Mouse (Mus musculus): ENCODE measurements around the gene Dab2ip.

Gene Dab2ip

GRCm38 (mm10) chr2:35703241-35703640, 145.2 kb downstream of the Dab2ip start:
- no peak for DNase-seq (ENCODE audit: inconsistent age in 2 of 2, low spot score in 1 of 2)

DNA sequence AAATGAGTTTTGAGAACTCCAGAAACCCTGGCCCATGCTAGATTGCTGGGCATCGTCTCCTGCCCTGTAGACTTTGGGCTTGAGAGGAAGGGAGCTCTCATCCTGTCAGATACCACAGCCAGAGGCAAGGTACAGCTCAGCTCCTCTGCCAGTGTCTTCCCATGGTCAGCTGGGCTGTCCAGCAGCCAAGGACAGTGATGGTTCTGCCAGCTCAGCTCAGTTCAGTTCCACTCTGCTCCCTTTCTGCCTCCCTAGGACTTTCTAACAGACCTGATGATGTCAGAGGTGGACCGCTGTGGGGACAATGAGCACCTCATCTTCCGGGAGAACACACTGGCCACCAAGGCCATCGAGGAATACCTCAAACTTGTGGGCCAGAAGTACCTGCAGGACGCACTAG, 154.5 kb downstream of the Dab2ip start:
- peak; percentile 75 to 79 for DNase-seq (ENCODE audit: inconsistent age in 2 of 2, low spot score in 1 of 2)

GRCm38 (mm10) chr2:35713460-35713859, 155.4 kb downstream of the Dab2ip start:
- no peak for DNase-seq (ENCODE audit: inconsistent age in 2 of 2, low spot score in 1 of 2)

DNA sequence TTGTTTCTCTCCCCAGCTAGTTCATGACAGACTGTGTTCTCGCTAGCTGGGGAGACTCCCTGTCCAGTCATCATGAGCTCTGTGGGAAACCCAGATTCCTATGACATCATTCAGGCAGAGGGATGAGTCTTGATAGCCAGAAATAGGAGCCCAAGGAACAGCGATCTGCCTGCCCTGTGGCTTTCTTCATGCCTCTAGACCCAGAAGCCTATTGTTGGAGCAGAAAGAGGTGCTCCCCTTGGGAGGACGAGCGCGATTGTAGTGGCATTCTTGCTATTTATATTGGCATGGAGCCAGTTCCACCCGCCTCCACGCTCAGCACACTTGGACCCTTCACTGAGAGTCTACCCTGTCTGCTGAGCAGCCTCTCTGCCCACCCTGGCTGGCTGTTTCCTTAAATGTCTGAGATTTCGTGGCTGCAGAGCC, 156.7 kb downstream of the Dab2ip start:
- DNase-seq (ENCODE audit: inconsistent age in 2 of 2, low spot score in 1 of 2), result peak; percentile 64 to 76

DNA sequence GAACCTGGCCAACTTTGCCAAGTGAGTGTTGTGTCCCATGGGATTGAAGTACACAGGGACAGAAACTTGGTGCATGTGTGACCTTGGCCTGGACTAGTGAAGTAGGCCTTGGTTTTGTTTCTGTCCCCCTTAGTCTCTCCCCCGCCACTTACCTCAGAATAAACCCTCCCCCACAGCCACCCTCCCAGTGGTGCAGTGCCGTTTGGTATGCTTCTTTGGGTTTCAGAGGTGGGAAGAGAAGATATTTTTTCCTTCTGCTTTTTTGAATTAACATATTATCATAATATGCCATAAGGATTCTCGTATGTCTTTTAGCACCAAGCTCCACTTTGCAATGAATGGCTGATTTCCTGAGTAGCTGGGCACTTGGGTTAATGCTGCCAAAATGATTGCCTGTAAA, 157.4 kb downstream of the Dab2ip start:
- no peak for DNase-seq (ENCODE audit: inconsistent age in 2 of 2, low spot score in 1 of 2)

DNA sequence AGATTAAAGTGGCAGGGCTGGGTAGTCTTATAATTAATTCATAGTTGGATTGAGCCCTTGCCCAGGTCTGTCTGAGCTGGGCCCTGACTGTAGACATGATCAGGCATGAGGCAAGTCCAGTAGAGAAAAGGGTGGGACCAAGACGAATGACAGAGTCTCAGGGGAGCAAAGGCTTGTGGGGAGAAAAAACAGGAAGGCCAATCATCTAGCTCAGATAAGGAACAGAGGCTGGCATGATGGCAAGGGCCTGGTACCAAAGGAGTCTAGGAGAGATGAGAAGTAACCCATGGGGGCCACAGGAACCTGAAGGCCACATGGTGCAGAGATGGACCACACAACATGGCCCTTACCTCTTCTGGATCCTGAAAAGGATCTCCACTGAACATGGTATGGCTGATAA, 158.1 kb downstream of the Dab2ip start:
- no peak for DNase-seq (ENCODE audit: inconsistent age in 2 of 2, low spot score in 1 of 2)

- DNase-seq (ENCODE audit: inconsistent age in 2 of 2, low spot score in 1 of 2), result no peak
Measured at GRCm38 (mm10) chr2:35718003-35718500, 160.0 kb downstream of the Dab2ip start.

DNA sequence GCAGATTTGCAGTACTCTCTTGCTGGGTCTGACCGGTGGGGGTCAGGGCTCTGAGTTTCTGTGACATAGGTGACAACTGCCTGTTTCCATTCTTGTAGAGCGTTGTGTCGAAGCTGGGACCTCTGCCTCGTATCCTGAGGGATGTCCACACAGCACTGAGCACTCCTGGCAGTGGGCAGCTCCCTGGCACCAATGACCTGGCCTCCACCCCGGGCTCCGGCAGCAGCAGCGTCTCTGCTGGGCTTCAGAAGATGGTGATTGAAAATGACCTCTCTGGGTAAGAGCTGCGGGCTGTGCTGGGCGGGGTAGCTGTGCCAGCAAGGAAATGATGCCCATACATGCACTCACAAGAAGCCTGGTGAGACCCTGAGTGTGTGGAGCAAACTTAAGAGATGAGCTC, 160.6 kb downstream of the Dab2ip start:
- peak; percentile 54 to 74 for DNase-seq (ENCODE audit: inconsistent age in 2 of 2, low spot score in 1 of 2)

DNA sequence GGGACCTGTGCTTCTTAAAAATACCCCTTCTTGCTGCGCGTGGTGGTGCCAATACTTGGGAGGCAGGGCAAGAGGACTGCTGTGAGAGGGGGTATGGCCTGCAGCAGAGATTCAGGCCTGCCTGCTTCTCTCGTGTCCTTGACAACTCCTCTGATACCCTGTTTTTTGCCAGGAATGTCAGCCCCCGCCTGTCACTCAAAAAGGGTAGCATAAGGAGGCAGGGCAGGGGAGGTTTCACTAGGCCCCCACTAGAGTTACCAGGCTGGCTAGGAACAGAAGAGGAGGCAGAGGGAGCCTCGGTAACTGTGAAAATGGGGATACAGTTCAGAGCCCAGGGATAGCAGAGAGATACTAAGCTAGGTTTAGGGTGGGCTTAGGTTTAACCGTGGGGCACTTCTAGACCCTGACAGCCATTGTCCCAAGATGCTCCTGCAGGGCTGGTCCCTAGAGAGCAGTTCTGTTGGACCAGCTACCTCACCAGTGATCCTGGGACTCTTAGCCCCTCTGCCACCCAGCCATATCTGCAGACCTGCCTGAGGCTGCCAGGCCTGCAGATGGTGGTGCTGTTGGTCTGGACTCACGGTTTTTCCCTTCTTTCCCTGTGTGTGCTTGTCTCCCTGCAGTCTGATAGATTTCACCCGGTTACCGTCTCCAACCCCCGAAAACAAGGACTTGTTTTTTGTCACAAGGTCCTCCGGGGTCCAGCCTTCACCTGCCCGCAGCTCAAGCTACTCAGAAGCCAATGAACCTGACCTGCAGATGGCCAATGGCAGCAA, 161.4 kb downstream of the Dab2ip start:
- peak in 1 of 2 experiments; percentile 63 for DNase-seq (ENCODE audit: inconsistent age in 2 of 2, low spot score in 1 of 2)

DNA sequence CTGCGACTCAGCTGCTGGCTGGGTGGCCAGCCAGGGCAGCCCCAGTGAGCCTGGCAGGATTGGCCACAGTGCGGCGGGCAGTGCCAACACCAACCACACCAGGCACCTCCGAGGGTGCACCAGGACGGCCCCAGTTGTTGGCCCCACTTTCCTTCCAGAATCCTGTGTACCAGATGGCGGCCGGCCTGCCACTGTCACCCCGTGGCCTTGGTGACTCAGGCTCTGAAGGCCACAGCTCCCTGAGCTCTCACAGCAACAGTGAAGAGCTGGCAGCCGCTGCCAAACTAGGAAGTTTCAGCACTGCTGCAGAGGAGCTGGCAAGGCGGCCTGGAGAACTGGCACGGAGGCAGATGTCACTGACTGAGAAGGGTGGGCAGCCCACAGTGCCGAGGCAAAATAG, 162.0 kb downstream of the Dab2ip start:
- DNase-seq (ENCODE audit: inconsistent age in 2 of 2, low spot score in 1 of 2), result peak; percentile 95 to 96

- no peak for DNase-seq (ENCODE audit: inconsistent age in 2 of 2, low spot score in 1 of 2)
Measured at GRCm38 (mm10) chr2:35720550-35720949, 162.5 kb downstream of the Dab2ip start.

DNA sequence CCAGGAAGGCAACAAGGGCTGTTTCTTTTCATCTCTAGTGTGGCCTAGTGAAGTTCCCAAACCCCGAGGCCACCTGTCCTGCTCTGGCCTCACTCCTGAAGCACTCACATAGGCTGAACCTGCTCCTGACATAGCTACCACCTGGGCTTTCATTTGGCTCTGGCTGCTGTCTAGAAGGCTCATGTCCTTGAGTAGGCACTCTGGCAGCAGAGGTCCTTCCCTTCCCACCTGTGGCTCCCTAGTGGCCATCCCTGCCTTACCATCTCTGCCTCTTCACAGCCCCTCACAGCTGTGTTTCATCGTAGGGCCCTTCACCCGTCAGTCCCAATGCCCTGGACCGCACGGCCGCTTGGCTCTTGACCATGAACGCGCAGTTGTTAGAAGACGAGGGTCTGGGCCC, 162.9 kb downstream of the Dab2ip start:
- no peak for DNase-seq (ENCODE audit: inconsistent age in 2 of 2, low spot score in 1 of 2)

DNA sequence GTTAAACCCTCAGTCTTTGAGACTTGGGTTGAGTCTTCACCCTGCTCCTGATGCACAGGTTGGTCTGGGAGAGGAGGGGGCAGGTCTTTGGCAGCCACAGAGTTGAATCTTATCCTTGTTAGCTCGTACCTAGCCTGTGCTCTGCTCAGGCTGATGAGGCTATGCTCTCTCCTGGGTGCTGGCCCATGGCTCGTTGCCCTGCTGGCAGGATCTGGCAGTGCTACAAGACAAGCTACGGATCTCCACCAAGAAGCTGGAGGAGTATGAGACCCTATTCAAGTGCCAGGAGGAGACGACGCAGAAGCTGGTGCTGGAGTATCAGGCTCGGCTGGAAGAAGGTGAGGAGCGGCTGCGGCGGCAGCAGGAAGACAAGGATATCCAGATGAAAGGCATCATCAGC, 164.8 kb downstream of the Dab2ip start:
- peak in 1 of 2 experiments; percentile 39 for DNase-seq (ENCODE audit: inconsistent age in 2 of 2, low spot score in 1 of 2)

- no peak for DNase-seq (ENCODE audit: inconsistent age in 2 of 2, low spot score in 1 of 2)
Measured at GRCm38 (mm10) chr2:35723267-35723666, 165.2 kb downstream of the Dab2ip start.

GRCm38 (mm10) chr2:35723691-35724090, 165.6 kb downstream of the Dab2ip start:
- peak in 1 of 2 experiments; percentile 53 for DNase-seq (ENCODE audit: inconsistent age in 2 of 2, low spot score in 1 of 2)

DNA sequence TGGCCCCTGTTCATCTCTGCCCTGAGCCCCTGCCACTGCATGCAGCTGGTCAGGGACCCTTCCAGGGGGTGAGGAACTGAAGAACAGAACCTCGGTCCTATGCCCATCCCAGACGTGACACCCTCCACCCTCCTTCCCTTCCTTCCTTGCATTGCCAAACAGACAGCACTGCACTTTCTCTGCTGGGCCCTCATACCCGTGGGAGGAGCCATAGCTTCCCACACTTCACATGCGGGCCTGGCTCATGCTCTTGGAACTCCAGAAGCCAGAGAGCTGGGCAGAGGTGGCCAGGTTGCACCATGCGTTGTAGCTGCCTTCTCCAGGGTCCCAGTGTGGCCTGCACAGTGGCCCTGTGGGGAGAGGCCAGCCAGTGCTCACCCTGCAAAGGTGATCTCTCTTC, 170.6 kb downstream of the Dab2ip start:
- peak in 1 of 2 experiments; percentile 40 for DNase-seq (ENCODE audit: inconsistent age in 2 of 2, low spot score in 1 of 2)

DNA sequence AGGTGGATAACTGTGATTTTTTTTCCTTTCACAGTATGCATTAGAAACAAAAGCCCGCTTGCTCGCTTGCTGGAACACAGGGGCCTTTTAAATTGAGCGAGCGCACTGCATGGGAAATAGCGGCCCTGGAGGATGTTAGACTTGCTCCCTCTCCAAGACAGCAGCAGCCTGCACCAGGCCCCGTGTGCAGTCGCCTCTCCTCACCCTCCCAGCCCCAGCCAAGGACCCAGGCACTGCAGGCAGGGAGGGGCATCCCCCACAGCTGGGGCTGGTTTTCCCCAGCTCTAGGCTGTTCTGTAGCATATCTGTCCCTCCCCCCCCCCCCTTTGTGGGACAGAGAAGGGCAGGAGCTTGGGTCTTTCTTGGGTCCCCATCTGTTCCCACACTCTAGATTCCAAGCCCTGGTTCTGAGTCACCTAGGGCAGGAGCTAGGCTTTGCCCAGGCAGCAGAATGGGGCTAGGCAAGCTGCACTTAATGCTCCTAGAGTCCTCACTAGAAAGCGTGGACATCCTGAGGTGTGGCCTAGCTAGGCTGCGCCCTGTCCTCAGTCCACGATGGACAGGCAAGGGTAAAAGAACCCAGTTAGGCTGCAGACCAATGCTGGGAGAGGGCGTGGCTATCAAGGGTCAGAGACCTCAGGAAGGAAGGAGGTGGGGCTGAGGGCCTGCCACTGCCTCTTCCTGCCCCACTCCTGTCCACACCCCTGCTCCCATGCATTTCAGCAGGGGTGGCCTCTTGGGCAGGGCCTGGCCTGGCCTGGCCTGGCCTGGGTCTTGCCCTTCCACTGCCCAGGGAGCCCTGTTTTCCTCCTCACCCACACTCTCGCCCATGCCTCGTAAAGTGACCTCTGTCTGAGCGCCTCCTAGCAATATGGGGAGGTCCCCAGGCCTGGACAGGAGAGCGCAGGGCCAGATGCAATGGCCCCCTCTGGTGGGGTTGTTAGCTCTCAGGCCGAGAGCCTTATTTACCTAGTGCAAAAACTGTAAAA, 171.3 kb downstream of the Dab2ip start:
- DNase-seq (ENCODE audit: inconsistent age in 2 of 2, low spot score in 1 of 2), result peak; percentile 59 to 74

- DNase-seq (ENCODE audit: inconsistent age in 2 of 2, low spot score in 1 of 2), result peak in 1 of 2 experiments; percentile 57
Measured at GRCm38 (mm10) chr2:35731671-35732449, 173.8 kb downstream of the Dab2ip start.

DNA sequence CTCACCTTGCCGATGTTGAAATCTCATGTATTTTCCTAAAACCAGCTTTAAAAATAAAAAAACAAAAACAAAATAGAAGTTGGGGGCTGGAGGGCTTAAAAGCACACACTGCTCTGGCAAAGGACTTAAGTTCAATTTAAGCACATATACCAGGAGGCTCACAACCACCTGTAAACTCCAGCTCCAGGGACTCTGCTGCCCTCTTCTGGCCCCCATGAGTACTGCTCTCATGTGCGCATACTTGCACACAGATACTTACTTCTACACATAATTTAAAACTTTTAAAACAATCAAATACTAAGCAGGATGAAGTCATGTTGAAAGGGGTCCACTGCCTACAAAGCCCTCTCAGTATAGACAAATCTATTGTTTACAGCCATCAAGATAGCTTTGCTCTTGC, 176.9 kb downstream of the Dab2ip start:
- no peak for DNase-seq (ENCODE audit: inconsistent age in 2 of 2, low spot score in 1 of 2)

GRCm38 (mm10) chr2:35736061-35736460, 178.0 kb downstream of the Dab2ip start:
- DNase-seq (ENCODE audit: inconsistent age in 2 of 2, low spot score in 1 of 2), result no peak

Data from adrenal gland, adult (tissue).